Mouse (Mus musculus) common myeloid progenitor, adult 5-6 weeks (primary cell): ENCODE data around the gene Cdk18. TPM values are rescaled to one million over a fixed set of nuclear protein-coding genes. Genes with fewer than 3 reads are reported as not detected.

Experiments
- ATAC-seq: replicated peaks from 2 replicates; pipeline ENCODE4 v1.8.0; 2016; ENCODE audit warnings: low read depth, mild to moderate bottlenecking, moderate TSS enrichment, inconsistent platforms; ENCODE audit not compliant: poor library complexity, severe bottlenecking
- total RNA-seq: library from RNA; stranded (forward); fragments of 200-1000, 187-1606 nt; gene quantifications from 2 replicates; pipeline ENCODE4 v1.2.3, GENCODE M21; 2017

The Cdk18 gene
- total RNA-seq, 1 experiment from 2014 or later, result 2.0 TPM

DNA sequence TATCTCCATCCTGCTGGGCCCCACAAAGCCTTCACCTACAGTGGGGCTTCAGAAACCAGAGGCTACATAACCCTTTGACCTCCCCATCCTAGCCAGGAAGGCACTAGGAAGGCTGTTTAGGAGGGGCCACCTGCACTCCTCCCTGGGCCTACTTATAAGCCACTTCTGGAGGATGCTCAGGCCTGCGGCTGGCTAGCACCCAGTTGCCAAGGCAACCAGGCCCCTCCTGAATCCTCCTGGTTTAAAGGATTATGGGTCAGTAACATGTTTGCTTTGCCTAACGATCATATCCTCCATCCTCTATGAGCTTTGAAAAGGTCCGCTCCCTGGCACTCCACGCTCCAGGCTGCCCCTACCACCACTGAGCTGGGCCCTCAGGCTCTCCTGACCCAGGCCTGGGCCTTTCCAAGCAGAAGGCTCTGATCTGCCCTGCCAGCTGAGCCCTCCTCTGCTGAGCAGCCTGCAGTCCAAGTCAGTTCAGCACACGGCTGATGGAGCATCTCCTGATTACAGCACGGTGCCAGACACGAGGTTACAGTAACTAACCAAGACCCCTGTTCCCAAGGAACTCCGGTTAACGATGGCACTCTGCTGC lies 16.0 kb downstream of the Cdk18 start:
- ATAC-seq, result no peak

GRCm38 (mm10) chr1:132121895-132122294 lies 17.6 kb downstream of the Cdk18 start:
- ATAC-seq, result no peak

DNA sequence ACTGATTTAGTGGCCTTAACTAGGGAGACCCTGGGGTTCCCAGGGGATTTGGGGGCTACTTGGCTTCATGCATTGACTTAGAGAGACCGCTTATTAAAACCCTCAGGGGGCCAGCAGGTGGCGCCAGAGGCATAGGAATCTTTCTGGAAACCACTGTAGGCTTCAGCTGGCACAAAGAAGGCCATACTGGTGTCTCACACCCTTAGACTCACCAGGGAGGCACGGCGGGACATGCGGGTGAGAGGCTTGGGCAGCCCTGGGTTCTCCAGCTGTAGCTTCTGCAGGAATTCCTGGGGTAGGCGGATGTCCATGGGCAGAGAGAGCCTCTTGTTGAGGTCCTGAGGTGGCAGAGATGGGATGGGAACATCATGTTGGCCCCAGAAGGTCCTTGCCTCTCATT lies 18.2 kb downstream of the Cdk18 start:
- ATAC-seq, result peak; percentile 60

- ATAC-seq, result peak; percentile 46
These were observed 22.9 kb downstream of the Cdk18 start for GRCm38 (mm10) chr1:132116606-132117005.

GRCm38 (mm10) chr1:132113098-132113497 lies 26.4 kb downstream of the Cdk18 start:
- no peak for ATAC-seq

DNA sequence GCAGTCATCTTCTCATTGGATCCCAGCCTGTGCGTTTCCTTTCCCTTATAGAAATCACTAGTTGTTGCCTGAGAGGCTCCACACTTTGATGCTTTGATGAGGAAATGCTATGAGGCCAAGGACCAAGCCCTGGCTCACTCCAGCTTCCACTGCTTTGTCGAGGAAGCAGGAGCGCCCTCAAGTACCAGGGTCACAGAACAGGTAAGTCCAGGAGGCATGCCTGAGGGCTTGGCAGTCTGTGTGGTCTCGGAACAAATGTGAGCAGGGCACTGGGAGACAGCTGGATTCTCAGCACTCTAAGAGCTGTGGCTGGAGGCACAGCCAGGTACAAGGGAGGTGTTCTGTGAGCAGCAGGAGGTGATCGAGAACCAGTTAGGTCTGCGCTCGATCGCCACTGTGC lies 27.1 kb downstream of the Cdk18 start:
- no peak for ATAC-seq

DNA sequence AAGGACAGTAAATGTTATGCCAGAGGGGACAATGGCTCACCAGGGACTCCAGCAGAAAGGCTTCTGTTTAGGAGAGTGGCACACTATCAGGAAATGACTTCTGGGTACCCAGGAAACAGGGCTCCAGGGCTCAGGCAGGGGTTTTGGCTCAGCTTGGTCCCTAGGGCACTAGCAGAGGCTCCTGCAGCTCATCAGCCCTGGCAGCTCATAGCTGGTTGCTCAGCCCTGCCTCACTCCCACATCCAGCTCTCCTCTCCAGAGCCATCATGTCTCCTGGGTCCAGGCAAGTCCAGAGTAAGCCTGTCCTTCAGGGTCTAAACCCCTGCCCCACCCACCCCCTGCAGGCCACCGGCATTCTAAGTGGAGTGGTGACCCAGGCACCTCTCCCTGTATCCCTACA lies 28.1 kb downstream of the Cdk18 start:
- ATAC-seq, result no peak

DNA sequence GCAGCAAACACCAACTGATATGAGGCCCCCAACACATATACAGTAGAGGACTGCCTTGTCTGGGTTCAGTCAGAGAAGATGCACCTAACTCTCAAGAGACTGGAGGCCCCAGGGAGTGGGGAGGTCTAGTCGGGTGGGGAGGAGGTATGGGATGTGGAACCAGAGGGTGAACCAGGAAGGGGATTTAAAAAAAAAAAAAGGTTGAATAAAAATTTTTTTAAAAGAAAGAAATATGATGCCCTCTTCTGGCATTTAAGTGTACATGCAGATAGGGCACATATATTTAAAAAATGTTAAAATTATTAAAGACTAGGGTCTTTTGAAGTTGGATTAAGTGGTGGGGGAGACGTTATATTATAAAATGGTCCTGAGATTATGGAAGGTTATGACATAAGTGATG lies 30.1 kb downstream of the Cdk18 start:
- ATAC-seq, result no peak

- ATAC-seq, result no peak
These were observed 35.1 kb downstream of the Cdk18 start for GRCm38 (mm10) chr1:132104353-132104752.

DNA sequence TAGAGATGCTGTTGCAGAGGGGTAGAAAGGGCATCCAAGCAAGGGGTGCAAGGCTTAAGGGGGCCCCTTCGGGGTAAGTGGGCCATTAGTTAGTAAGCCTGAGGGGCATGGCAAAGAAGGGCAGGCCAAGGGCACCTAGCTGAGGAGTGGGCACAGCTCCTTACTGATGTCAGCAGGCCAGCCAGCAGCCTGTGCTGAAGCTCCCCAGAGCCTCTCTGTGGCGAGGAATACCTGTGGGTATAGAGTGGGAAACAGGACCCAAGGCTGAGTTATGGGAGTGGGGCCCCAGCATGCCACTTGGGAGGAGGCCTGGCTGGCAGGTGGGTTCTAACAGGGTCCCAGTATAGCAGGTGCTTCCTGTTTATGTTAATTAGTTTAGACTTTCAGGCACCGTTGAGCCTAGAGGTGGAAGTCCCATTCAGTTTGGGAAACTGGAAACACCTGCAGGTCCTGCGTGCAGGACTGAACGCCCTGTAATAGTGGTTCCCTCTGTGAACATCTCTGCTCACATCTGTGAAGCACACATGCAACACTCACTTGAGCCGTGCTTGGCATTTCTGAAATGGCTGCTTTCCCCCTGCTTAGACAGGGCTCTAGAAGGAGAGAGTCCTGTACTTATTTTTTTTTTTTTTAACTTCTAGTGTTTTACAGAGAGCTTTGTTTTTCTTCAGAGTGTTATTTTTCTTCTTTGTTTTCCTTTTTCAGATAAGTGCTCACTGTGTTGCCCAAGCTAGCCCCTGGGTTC lies 37.4 kb downstream of the Cdk18 start:
- no peak for ATAC-seq

GRCm38 (mm10) chr1:132099775-132100174 lies 39.7 kb downstream of the Cdk18 start:
- 0 out of 2 replicates have a peak, but pooled peaks have one; percentile 16 for ATAC-seq

GRCm38 (mm10) chr1:132099016-132099415 lies 40.5 kb downstream of the Cdk18 start:
- ATAC-seq, result no peak

- ATAC-seq, result no peak
These were observed 41.4 kb downstream of the Cdk18 start for GRCm38 (mm10) chr1:132098076-132098475.

DNA sequence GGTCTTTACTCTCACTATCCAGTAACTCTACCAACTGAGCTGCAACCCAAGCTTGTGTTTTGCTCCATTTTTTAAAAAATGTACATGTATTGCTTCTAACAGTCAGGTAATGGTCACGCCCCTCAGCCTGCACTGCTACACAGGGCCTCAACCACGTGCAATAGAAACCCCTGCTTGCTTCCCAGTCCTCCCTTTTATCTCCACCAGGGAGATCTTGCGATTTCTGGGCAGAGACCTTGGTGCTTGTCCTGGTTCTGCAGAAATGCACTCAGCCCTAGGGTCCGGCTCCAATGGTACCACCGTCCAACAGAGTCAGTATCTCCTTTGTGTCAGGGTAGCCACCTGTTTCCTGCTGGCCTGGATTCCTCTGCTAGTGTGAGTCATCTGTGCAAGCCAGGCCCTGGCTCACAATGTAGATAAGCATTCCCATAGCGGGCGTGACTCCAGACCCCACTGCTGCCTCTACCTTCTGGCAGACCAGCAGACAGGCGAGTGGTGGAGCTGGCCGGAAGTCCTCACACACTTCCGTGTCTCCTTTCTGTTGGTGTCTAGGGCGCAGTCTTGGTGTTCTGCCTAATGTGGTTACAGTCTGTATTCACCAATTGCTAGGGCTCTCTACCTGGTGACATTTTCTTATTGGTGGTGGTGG lies 44.0 kb downstream of the Cdk18 start:
- ATAC-seq, result peak; percentile 91

GRCm38 (mm10) chr1:132093269-132093668 lies 46.2 kb downstream of the Cdk18 start:
- ATAC-seq, result no peak

DNA sequence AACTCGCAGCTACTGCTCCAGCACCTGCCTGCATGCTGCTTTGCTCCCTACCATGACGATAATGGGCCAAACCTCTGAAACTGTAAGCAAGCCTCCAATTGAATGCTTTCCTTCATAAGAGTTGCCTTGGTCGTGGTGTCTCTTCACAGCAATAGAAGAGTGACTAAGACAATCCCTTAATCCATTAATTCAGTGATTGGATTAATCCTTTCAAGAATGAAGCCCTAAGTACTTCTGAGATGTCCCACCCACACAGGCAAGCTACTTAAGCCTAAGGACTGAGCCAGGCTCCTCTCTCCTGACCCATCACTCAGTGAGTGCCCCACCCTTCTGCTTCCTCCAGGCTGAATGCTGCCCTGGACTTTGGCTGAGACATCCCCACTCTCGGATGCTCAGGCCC lies 49.2 kb downstream of the Cdk18 start:
- no peak for ATAC-seq

GRCm38 (mm10) chr1:132089767-132090166 lies 49.7 kb downstream of the Cdk18 start:
- no peak for ATAC-seq

DNA sequence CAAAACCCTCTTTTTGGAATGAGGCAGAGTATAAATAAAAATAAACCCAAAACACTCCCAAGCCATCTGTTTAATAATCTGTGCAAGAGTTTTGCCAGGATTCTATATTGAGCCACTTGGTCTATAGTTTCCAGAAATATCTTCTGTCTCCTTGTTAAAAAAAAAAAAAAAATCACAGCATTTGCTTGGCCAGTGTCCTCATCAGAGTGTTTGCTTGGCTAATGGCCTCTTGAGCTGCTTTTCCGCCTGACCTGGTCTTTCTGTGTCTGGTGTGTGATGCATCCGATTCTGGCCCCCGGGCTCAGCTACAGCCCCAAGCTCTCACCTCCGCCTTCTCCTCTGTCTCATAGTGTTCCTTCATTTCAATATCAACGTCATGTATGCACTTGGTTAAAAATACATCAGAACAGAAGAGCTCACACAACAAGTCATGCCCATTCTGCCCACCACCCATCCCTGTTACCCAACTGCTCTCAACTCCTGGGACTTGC lies 51.3 kb downstream of the Cdk18 start:
- ATAC-seq, result no peak

GRCm38 (mm10) chr1:132085181-132086049 lies 54.1 kb downstream of the Cdk18 start:
- peak; percentile 87 for ATAC-seq

DNA sequence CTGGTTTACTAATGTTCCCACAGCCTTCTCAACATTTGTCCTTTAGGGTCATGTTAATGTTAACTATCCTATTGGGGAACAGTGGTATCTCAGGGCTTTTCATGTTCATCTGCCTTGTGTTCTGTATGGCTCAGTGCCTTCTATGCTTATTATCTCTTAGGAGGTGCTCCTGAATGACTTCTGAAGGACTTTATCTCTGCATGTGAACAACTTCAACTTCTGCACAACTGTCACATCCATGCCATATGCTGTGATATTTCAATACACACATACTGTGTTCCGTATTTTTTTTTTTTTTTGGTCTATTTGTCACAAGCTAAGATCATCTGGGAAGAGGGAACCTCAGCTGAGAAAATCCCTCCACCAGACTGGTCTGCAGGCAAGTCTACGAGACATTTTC lies 61.1 kb downstream of the Cdk18 start:
- no peak for ATAC-seq
